Mouse (Mus musculus) hindbrain, embryonic 10.5 days (tissue): ENCODE results near the gene Zmiz1. TPM values are rescaled to one million over a fixed set of nuclear protein-coding genes. Genes with fewer than 3 reads are reported as not detected.

Experiments used
- DNase-seq: peaks from one replicate; pipeline ENCODE4 v3.0.0-alpha.2; 2017; ENCODE audit warnings: low spot score
- H3K27ac ChIP-seq: fragments of 300-500 bp; sonication (generic); 2 replicates; pipeline ENCODE4 v1.5.1; 2016; ENCODE audit warnings: mild to moderate bottlenecking, moderate library complexity
- H3K27me3 ChIP-seq: fragments of 300-500 bp; sonication (generic); 2 replicates; pipeline ENCODE4 v1.6.1; 2016; ENCODE audit warnings: mild to moderate bottlenecking; ENCODE audit not compliant: poor library complexity, insufficient read depth, severe bottlenecking
- H3K36me3 ChIP-seq: fragments of 300-500 bp; sonication (generic); 2 replicates; pipeline ENCODE4 v1.6.1; 2016; ENCODE audit warnings: mild to moderate bottlenecking, moderate library complexity
- H3K4me1 ChIP-seq: fragments of 300-500 bp; sonication (generic); replicated peaks from 2 replicates; pipeline ENCODE4 v1.6.1; 2016; ENCODE audit warnings: mild to moderate bottlenecking
- H3K4me3 ChIP-seq: fragments of 300-500 bp; sonication (generic); 2 replicates; pipeline ENCODE4 v1.5.1; 2016; ENCODE audit warnings: mild to moderate bottlenecking, moderate library complexity
- H3K9me3 ChIP-seq: fragments of 300-500 bp; sonication (generic); 2 replicates; pipeline ENCODE4 v1.6.1; 2016; ENCODE audit warnings: mild to moderate bottlenecking, moderate library complexity
- WGBS: fragments of 180-500 bp; shearing (Covaris S2); methylation state at CpG from one replicate; pipeline ENCODE4 v1.1.7; 2016; 5-methylcytosine and 5-hydroxymethylcytosine counted together
- polyA plus RNA-seq: library from polyadenylated mRNA; unstranded; fragments of >200 nt; fragmentation: Nextera tagmentation; extraction: Ambion mirVana; gene quantifications from 2 replicates; pipeline ENCODE4 v1.2.1, GENCODE M21; 2016

The Zmiz1 gene
- polyA plus RNA-seq, 1 experiment from 2014 or later: 60.1 TPM

DNA sequence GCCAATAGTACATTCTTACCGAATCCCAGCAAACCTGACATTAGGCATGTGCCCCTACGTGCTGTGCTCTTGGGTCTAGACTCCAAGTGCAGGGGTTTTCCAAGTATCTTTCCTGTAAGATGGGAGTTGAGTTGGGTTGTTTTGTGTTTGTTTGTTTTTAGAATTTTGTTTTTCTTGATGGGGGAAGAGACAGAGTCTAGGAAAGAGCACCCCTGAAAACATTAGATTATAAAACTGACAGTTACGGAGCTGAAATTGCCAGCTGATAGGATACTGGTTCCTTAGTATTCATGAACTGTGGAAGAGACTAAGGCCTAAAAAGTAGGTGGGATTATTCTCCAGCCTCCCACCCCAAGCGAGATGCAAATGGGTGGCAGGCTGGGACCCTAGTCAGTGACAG is 21.5 kb downstream of the Zmiz1 start:
- DNase-seq: no peak
- Histone ChIP-seq H3K27ac (0 out of 2 replicates have a peak overlapping the region, but pooled peaks have one; percentile 6), H3K9me3 (no peaks in the 10 kb centered on the region), H3K4me3 (no peak overlapping the region), H3K27me3 (no peaks in the 10 kb centered on the region), H3K36me3 (peaks cover 34% of the 10 kb centered on the region; the same call in 1 of the 2 replicates), H3K4me1 (peaks cover 100% of the 10 kb centered on the region)
- 91% methylated on average over 4 of the region's 4 CpGs for WGBS

DNA sequence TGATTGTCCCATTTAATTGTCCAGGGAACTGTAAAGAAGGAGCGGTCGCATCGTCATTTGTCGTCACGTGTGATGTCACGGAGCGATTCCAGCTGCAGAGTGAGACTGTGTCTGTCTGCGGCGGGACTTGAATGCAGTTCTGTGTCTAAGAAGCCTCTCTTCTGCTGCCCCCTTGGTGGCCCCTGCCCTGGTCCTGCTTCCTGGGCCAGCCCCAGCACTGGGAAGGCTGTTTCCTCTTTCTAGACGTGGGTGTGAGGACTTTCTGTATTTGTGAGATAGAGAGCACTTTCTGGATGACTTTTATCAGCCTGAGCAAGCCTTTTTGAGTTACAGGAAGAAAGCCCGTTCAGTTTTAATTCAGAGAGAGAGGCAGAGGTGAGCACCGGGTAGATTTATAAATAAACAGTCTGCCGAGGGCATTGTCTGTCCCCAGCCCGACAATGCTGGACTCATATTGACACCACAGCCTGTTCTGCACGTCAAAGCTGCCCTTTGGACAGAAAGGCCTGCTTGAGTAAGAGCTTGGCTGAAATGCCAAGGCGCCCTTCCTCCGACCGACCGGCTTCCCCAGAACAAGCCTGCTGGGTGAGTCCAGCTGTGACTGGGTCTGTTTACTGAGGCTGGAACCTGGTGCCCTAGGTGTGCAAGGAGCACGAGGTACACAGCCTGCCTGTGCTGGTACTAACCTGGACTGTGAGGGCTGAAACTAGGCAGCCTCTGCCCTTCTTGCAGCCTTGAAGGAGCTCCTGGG is 22.1 kb downstream of the Zmiz1 start:
- Histone ChIP-seq H3K4me3 (no peak overlapping the region), H3K27ac (peak overlapping the region; percentile 62; the same call in 1 of the 2 replicates), H3K36me3 (peaks cover 29% of the 10 kb centered on the region; the same call in 1 of the 2 replicates), H3K9me3 (no peaks in the 10 kb centered on the region), H3K27me3 (no peaks in the 10 kb centered on the region), H3K4me1 (peaks cover 100% of the 10 kb centered on the region)
- whole genome bisulfite sequencing: 66% methylated on average over 20 of the region's 20 CpGs
- DNase-seq: no peak

DNA sequence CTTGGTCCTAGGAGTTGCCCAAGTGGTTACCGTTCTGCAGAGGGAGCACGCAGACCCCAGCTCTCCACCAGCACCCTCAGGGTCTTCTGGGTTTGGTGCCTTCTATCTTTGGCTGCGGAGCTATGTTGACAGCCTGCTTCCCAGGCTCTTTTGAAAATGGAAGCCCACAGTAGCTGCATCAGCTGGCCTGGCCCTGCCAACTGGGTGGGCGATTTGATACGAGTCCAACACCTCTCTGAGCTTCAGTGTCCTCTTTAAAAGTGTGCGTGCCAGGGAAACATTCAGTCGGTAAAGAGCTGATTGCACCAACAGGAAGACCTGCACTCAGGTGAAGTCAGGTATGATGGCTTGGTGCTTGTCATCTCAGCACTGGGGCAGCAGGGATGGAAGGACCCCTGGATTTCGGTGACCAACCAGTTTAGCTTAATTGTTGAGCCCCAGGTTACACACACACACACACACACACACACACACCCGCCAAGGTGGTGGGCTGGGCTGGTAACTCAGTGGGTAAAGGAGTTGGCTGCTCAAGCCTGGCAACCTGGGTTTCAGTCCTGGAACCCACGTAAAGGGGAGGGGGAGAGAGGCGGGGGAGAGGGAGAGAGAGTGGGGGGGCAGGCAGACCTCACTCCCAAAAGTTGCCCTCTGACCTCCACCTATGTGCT is 22.8 kb downstream of the Zmiz1 start:
- no peak for DNase-seq
- Histone ChIP-seq H3K4me3 (no peak overlapping the region), H3K27ac (peak overlapping the region; percentile 62; the same call in 1 of the 2 replicates), H3K27me3 (no peaks in the 10 kb centered on the region), H3K9me3 (no peaks in the 10 kb centered on the region), H3K4me1 (peaks cover 100% of the 10 kb centered on the region), H3K36me3 (peaks cover 24% of the 10 kb centered on the region; the same call in 1 of the 2 replicates)
- 88% methylated on average over 11 of the region's 11 CpGs for WGBS

DNA sequence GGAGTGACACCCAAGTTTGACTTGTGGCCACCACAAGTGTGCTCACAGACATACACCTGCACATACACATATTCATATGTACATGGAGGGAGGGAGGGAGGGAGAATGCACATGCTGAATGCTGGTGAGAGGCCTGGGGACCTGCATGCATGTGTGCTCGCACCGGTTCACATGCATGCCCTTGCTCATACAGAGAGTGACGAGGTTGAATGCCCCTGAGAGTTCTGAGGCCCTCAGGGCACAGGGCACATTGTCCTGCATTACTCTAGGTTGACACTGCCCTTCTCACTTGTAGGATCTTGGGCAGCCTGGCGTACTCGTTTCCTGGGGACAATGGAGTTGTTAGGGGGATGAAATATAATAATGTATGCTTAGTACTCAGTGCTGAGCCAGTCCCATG is 23.4 kb downstream of the Zmiz1 start:
- DNase-seq: no peak
- peaks cover 100% of the 10 kb centered on the region for H3K4me1 ChIP-seq
- no peaks in the 10 kb centered on the region for H3K27me3 ChIP-seq
- H3K9me3 ChIP-seq: no peaks in the 10 kb centered on the region
- H3K27ac ChIP-seq: no peak overlapping the region
- H3K4me3 ChIP-seq: no peak overlapping the region
- WGBS: 73% methylated on average over 5 of the region's 5 CpGs
- peaks cover 24% of the 10 kb centered on the region; the same call in 1 of the 2 replicates for H3K36me3 ChIP-seq

DNA sequence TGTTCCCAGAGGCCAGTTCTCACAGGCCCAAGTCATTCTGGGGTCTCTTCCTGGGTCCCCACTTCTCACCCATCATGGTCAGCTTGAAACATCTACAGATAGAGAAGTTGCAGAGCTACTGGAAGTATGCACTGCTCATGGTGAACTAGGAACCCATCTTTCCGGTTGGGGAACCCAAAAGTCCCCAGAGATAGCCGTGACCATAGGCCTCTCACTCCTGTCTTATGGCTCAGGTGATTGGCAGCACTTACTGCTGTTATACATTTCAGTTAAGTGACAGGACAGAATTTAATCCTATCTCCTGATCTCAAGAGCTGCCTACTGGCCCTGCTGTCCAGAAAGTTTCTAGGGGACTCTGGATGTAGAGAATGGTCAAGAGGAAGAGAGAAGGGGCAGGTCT is 24.3 kb downstream of the Zmiz1 start:
- Histone ChIP-seq H3K4me3 (no peak overlapping the region), H3K36me3 (peaks cover 15% of the 10 kb centered on the region; the same call in 1 of the 2 replicates), H3K27me3 (no peaks in the 10 kb centered on the region), H3K4me1 (peaks cover 100% of the 10 kb centered on the region), H3K9me3 (no peaks in the 10 kb centered on the region), H3K27ac (no peak overlapping the region)
- DNase-seq: no peak
- 88% methylated on average over 2 of the region's 2 CpGs for WGBS

DNA sequence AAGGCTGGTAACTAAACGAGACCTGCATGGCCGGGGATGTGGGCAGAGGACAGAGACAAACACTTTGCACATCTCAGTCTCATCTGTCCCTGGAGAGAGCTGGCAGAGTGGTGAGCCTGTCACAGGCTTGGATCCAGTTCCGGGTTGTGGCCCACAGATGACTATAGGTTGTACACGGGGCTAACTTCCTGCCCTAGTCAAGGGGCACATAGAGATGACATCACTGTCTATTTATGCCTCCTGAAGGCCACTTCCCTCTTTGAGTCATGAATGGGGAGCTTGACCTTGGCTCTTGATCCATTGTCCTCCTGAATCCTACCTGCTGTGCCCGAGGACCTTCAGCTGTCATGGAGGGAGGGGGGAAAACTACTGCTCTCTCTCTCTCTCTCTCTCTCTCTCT is 25.1 kb downstream of the Zmiz1 start:
- peaks cover 99% of the 10 kb centered on the region for H3K4me1 ChIP-seq
- WGBS: 54% methylated on average over 5 of the region's 5 CpGs

DNA sequence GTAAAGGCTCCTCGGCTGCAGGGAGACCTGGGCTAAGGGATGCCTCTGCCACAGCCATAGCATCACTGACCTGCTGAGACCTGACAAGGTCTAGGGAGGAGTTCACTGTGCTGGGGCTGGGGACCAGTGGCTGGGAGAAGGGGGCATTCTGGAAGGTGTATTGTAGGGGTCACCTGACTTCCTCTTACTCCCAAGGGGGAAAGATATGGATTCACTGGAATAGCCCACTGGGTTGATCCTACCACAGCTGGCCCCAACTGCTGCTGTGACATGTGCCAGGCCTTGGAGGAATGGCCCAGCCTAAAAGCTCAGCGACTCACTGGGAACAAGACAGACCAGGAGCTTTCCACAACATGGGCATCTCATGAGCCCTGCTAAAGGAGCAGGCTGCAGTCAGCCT is 27.2 kb downstream of the Zmiz1 start:
- no peak for DNase-seq
- WGBS: 89% methylated on average over 2 of the region's 2 CpGs

More for the DNA sequence above, 25.1 kb downstream of the Zmiz1 start:
- no peak for DNase-seq
- Histone ChIP-seq H3K9me3 (no peaks in the 10 kb centered on the region), H3K27ac (peak overlapping the region; percentile 53), H3K4me3 (no peak overlapping the region), H3K36me3 (peaks cover 8% of the 10 kb centered on the region; the same call in 1 of the 2 replicates), H3K27me3 (no peaks in the 10 kb centered on the region)

DNA sequence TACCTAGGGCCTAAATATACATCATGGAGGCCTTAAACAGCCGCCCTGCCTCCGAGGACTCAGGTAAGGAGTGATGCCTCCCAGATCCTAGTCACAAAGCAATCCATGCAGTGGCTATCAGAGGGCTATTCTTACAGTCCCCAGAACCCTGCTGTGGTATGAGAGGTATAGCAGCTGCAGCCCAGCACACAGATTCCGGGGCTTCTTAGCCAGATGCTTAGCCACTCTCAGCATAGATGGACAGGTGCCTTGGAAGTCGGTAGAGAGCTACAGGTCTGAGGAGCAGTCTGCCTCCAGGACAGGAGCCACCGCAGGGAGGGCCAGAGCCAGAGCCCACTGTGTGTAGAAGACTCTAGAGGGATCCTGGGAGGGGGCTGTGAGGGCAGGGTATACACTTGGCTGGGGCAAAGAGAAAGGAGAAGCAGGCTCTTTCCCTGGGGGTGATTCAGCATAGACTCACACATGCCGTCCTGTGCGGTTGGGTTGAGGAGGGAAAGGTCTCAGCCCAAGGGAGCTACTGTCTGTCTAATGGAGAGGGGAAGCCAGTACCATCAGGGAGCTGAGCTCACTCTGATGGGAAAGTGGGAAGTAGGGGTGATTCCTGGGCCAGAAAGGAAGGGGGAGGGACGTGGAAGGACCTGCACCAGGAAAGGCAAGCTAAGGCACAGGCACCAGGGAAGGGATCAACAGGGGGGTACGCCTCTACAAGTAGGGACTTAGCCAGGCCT is 27.9 kb downstream of the Zmiz1 start:
- WGBS: 81% methylated on average over 9 of the region's 9 CpGs
- Histone ChIP-seq H3K27ac (peak overlapping the region; percentile 69), H3K4me3 (no peak overlapping the region), H3K4me1 (peaks cover 99% of the 10 kb centered on the region), H3K36me3 (no peaks in the 10 kb centered on the region), H3K27me3 (no peaks in the 10 kb centered on the region), H3K9me3 (no peaks in the 10 kb centered on the region)
- no peak for DNase-seq

More for the DNA sequence above, 27.2 kb downstream of the Zmiz1 start:
- peaks cover 6% of the 10 kb centered on the region; the same call in 1 of the 2 replicates for H3K36me3 ChIP-seq
- peaks cover 99% of the 10 kb centered on the region for H3K4me1 ChIP-seq
- no peak overlapping the region for H3K4me3 ChIP-seq
- H3K9me3 ChIP-seq: no peaks in the 10 kb centered on the region
- no peaks in the 10 kb centered on the region for H3K27me3 ChIP-seq
- H3K27ac ChIP-seq: peak overlapping the region; percentile 69

DNA sequence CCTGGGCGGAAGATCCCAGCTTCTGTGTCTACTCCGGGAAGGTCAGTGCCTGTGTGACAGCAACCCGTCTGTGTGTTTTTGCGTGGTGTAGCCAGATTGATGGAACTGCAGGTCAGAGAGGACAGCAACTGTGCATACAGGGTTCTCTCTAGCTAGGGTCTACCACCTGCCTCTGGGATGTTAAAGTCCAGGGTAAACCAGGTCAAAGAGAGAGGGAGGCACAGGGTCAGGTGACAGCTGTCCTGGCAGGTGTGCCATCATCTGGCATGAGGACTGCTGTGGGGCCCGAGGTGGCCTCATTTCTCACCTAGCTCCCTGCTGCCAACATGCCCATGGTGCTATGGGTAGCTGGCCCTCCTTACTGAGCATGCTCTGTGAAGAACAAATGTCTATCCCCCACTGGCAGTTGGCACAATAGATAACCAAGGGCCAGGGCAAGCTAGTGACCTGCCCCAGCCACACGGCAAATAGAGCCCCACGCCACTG is 28.5 kb downstream of the Zmiz1 start:
- Histone ChIP-seq H3K4me3 (no peak overlapping the region), H3K9me3 (no peaks in the 10 kb centered on the region), H3K36me3 (no peaks in the 10 kb centered on the region), H3K27ac (peak overlapping the region; percentile 69; the same call in 1 of the 2 replicates), H3K27me3 (no peaks in the 10 kb centered on the region), H3K4me1 (peaks cover 99% of the 10 kb centered on the region)
- no peak for DNase-seq
- 90% methylated on average over 7 of the region's 7 CpGs for WGBS

DNA sequence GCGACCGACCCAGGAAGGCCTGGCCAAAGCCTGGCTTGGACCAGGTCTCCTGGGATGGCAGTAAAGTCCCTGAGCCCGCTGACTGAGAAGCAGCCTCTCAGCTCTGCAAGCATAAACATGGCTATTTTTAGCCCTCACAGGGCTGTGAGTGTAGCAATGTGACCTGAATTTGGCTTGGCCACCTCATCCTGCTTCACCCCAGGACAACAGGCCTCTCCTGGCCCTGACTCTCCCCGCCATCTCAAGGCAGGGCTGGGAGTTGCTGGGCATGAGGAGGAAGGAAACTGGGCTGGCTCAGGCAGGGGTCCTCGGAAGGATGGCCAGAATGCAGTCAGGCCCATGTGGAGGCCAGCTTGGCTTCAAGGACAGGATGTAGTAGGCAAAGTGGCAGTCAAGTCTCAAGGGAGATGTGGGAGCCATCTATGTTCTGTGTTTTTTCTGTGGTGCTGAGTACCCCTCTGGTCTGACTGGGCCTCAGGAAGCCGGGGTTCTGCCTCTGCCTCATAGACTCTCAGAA is 29.2 kb downstream of the Zmiz1 start:
- H3K9me3 ChIP-seq: no peaks in the 10 kb centered on the region
- no peaks in the 10 kb centered on the region for H3K27me3 ChIP-seq
- H3K27ac ChIP-seq: 0 out of 2 replicates have a peak overlapping the region, but pooled peaks have one; percentile 16
- 82% methylated on average over 6 of the region's 6 CpGs for WGBS
- no peak overlapping the region for H3K4me3 ChIP-seq
- peaks cover 99% of the 10 kb centered on the region for H3K4me1 ChIP-seq
- no peak for DNase-seq
- no peaks in the 10 kb centered on the region for H3K36me3 ChIP-seq

DNA sequence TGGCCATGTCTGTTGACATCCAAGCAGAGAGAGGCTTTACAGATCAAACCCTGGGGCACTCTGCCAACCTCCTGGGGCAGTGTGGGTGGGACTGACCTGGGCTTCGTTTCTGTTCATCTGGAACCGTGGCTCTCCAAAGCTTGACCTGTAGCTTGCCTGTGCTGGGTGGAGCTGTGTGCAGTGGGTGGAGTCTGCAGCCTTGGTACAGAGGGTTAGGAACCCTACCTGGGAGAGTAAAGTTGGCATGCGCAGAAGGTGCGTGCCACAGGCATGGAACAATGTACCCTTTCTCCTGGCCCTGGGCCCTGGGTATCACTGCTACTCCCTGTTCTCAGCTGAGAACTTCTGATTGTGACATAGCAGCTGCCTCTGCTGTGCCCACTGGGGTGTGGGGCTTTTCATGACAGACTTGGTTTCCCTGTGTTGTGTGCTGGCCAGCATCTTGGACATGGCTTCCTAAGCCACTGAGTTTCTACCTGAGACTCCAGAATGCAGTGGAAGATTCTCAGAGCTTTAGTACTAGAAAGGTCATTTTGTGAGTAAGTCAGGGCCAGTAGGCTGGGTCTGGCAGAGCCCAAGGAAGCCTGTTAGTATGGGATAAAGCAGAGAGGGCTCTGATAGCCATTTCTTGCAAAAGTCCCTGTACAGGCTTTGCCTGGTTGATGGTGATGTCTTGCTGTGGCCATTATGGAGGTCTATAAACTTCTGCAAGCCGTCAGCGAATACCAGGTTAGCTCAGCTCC is 30.5 kb downstream of the Zmiz1 start:
- WGBS: 87% methylated on average over 6 of the region's 6 CpGs
- peaks cover 99% of the 10 kb centered on the region for H3K4me1 ChIP-seq
- H3K36me3 ChIP-seq: no peaks in the 10 kb centered on the region
- no peak overlapping the region for H3K4me3 ChIP-seq
- H3K9me3 ChIP-seq: no peaks in the 10 kb centered on the region
- H3K27ac ChIP-seq: no peak overlapping the region
- DNase-seq: no peak
- H3K27me3 ChIP-seq: no peaks in the 10 kb centered on the region

DNA sequence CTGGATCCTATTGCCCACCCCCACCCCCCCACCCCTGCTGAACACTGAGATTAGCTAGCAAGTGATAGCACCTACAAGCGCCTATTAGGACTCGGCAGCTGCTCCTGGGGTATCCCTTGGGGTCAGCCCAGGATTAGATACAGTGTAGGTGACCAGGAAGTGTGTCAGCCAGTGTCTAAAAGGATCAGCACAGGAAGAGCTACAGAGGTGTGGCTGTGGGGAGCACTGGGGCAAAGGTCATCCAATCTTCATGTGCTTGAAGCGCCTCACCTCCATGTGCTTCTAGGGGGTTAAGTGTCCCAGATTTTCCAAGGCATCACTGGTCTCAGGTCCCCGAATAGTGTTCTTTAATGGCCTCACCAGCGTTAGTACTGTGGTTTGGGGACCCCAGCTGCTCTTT is 33.0 kb downstream of the Zmiz1 start:
- H3K4me1 ChIP-seq: peaks cover 99% of the 10 kb centered on the region
- DNase-seq: no peak
- H3K9me3 ChIP-seq: no peaks in the 10 kb centered on the region
- WGBS: 84% methylated on average over 5 of the region's 5 CpGs
- no peaks in the 10 kb centered on the region for H3K36me3 ChIP-seq
- H3K27ac ChIP-seq: no peak overlapping the region
- no peaks in the 10 kb centered on the region for H3K27me3 ChIP-seq
- no peak overlapping the region for H3K4me3 ChIP-seq
